Mouse (Mus musculus): Measurements from ENCODE around the gene Ssbp3.

DNA sequence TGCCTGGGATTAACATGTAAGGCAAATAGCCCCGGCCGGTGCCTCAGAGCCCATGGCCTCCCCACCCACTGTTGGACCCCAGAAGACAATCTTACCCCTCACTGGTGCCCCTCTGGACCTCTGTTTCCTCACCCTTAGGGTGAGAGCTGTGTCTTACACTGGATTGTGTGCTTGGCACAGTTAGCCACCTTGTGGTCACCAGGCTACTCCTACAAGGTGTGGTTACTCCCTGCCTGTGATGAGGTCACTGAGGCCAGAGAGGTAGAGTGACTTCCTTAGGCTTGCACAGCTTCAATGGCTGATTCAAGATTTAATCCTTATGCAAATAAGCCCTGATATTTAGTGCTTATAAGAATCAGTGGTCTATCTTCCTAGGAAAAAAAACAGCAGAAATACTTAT is 126.5 kb downstream of the Ssbp3 start:
- TF ChIP-seq POLR2A (IDR thresholded peaks at IDR 0.05; ENCODE audit: borderline replicate concordance, extremely low read depth, insufficient read depth, insufficient read length, poor library complexity, severe bottlenecking) (no peak), CTCF (IDR thresholded peaks at IDR 0.05; ENCODE audit: borderline replicate concordance, extremely low read depth, insufficient read depth, insufficient read length) (no peak)

All from brain, embryonic 14.5 days (tissue).